Mouse (Mus musculus) intestine, embryonic 14.5 days (tissue): Measurements from ENCODE around the gene Gm20696. TPM values are rescaled to one million over a fixed set of nuclear protein-coding genes. Genes with fewer than 3 reads are reported as not detected.
A peak's percentile ranks its signal among the peaks of the same experiment; 100 is the strongest.

Experiments used
- ATAC-seq: fragments of 200-750 bp; cut with Nextera tagmentation; replicated peaks from 2 replicates; pipeline ENCODE4 v1.8.0; 2017; ENCODE audit warnings: low read depth, moderate number of reproducible peaks, moderate TSS enrichment, moderate library complexity; ENCODE audit not compliant: low FRiP score, low TSS enrichment
- DNase-seq: peaks from one replicate; pipeline ENCODE4 v3.0.0-alpha.2; 2018; ENCODE audit warnings: low spot score
- H3K27ac ChIP-seq: fragments of 300-500 bp; sonication (generic); 2 replicates; pipeline ENCODE4 v1.5.1; 2014; ENCODE audit warnings: low read depth, mild to moderate bottlenecking, control low read depth
- H3K27me3 ChIP-seq: fragments of 300-500 bp; sonication (generic); replicated peaks from 2 replicates; pipeline ENCODE4 v1.6.1; 2014; ENCODE audit warnings: low read length, control low read depth; ENCODE audit not compliant: control insufficient read depth, insufficient read depth
- H3K36me3 ChIP-seq: fragments of 300-500 bp; sonication (generic); 2 replicates; pipeline ENCODE4 v1.6.1; 2014; ENCODE audit warnings: low read length, control low read depth; ENCODE audit not compliant: control insufficient read depth, insufficient read depth
- H3K4me1 ChIP-seq: fragments of 300-500 bp; sonication (generic); replicated peaks from 2 replicates; pipeline ENCODE4 v1.6.1; 2014; ENCODE audit warnings: low read length, control low read depth, mixed read lengths; ENCODE audit not compliant: control insufficient read depth, insufficient read depth
- H3K4me2 ChIP-seq: fragments of 300-500 bp; sonication (generic); 2 replicates; pipeline ENCODE4 v1.6.1; 2014; ENCODE audit warnings: low read length
- H3K4me3 ChIP-seq: fragments of 300-500 bp; sonication (generic); 2 replicates; pipeline ENCODE4 v1.5.1; 2014; ENCODE audit warnings: low read depth, low read length, control low read depth, mixed read lengths
- H3K9ac ChIP-seq: fragments of 300-500 bp; sonication (generic); 2 replicates; pipeline ENCODE4 v1.6.1; 2014; ENCODE audit warnings: mild to moderate bottlenecking, low read length
- H3K9me3 ChIP-seq: fragments of 300-500 bp; sonication (generic); 2 replicates; pipeline ENCODE4 v1.6.1; 2016; ENCODE audit warnings: low read length, control low read depth; ENCODE audit not compliant: control insufficient read depth
- WGBS: fragments of 180-500 bp; shearing (Covaris S2); extraction: QIAGEN DNeasy Blood & Tissue Kit; methylation state at CpG from one replicate; pipeline ENCODE4 v1.1.7; 2014; 5-methylcytosine and 5-hydroxymethylcytosine counted together
- polyA plus RNA-seq: library from polyadenylated mRNA; unstranded; fragments of >200 nt; fragmentation: Nextera tagmentation; extraction: Ambion mirVana; gene quantifications from 2 replicates; pipeline ENCODE4 v1.2.1, GENCODE M21; 2014

Gene Gm20696
- polyA plus RNA-seq, 1 experiment from 2014 or later: 6.9 TPM

DNA sequence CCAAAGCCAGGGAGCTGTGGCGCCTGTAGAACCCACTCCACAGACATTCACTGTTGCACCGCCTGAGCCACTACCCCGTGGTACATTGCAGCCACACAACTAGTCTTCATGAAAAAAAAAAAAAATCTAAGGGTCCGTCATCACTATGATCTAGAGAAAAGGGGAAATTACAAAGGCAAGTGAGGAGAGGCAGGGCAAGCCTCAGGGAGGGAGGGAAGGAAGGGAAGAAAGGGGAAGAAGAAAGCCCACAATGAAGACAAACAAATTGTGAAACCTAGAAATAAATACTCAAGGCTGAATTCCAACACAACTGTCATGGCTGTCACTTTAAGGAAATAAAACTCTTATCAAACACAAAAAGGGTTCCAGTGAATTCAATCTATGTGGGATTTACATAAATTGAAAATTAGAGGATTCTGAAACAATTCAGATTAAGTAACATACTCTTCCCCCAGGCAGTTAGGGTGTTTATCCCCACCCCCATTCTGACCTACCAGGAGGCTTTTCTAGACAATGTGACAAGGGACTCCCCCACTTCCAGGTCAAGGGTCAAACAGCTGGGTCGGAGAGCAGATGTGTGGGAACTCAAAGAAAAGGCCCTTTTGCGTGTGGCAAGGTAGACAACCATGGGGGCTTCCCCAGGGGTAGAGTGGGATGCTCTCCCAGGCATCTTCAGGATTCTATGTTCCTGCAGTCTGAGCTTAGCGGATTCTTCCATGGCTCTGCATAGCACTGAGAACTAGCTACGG, 176.5 kb downstream of the Gm20696 start:
- Histone ChIP-seq H3K36me3 (no peaks in the 10 kb centered on the region), H3K9me3 (no peaks in the 10 kb centered on the region), H3K4me1 (peaks cover 42% of the 10 kb centered on the region), H3K4me3 (no peak overlapping the region), H3K4me2 (no peak overlapping the region), H3K27me3 (no peaks in the 10 kb centered on the region), H3K9ac (no peak overlapping the region), H3K27ac (no peak overlapping the region)
- 82% methylated on average over 8 of the region's 8 CpGs for WGBS
- ATAC-seq (no peak), DNase-seq (no peak)

DNA sequence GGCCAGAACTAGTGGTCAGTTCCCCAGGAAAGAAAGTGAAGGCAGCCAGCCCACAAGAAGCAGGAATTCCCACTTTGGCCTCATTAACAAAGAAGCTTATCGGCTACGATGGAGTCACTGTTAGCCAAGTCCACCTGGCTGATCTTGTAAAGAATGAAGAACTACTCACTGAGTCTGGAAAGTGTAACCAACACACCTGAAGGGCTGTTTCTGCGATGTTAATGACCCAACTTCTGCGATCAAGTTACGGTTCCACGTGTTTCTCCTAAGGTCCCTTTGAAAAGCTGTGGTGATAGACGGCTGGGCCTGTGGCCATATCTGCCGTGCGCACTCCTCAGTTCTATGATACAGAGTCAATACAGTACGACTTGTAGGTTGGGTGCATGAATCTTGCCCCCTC, 177.2 kb downstream of the Gm20696 start:
- Histone ChIP-seq H3K9me3 (no peaks in the 10 kb centered on the region), H3K4me2 (no peak overlapping the region), H3K27me3 (no peaks in the 10 kb centered on the region), H3K4me1 (peaks cover 48% of the 10 kb centered on the region), H3K9ac (no peak overlapping the region), H3K4me3 (no peak overlapping the region), H3K27ac (no peak overlapping the region), H3K36me3 (no peaks in the 10 kb centered on the region)
- ATAC-seq (no peak), DNase-seq (no peak)
- WGBS: 81% methylated on average over 10 of the region's 10 CpGs

DNA sequence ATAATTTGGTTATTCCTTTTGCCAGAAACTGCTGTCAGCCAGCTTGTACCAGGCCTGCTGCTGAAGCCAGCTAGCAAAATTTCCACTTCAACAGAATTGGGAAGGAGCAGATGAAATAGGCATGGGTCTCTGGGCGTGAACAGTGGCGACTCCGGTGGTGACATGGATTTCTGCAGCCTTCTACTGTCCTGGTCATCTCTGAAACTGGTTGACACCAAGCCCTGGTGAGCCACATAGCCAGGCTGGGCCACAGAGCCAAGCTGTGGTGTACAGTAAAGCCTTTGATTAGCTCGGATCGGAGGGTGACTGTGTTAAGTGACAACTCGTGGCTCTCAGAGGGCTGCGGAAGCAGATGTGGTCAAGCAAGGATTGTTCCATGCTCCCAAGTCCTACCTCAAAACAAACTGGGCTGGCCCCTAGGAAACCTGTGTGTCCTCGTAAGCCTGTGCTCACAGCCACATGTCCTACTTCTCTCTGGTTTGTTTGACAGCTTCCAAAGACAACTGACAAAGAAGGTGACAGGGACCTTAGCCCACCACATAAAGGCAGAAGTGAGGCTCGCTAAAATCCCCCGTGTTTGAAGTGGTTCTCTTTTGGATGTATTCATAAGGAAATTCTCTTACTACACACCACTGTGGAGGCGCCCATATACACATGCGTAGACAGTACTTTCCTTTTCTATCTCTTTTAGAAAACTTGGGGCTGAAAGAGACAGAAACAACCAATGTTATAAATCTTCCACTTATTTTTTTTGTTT, 180.5 kb downstream of the Gm20696 start:
- no peak overlapping the region for H3K9ac ChIP-seq
- no peak overlapping the region for H3K4me3 ChIP-seq
- no peaks in the 10 kb centered on the region for H3K36me3 ChIP-seq
- ATAC-seq (no peak), DNase-seq (peak; percentile 61)
- H3K9me3 ChIP-seq: no peaks in the 10 kb centered on the region
- H3K4me2 ChIP-seq: peak overlapping the region; percentile 42; the same call in 1 of the 2 replicates
- peaks cover 54% of the 10 kb centered on the region for H3K4me1 ChIP-seq
- WGBS: 70% methylated on average over 12 of the region's 12 CpGs
- H3K27me3 ChIP-seq: no peaks in the 10 kb centered on the region
- H3K27ac ChIP-seq: peak overlapping the region; percentile 94

GRCm38 (mm10) chr6:99485217-99485883, 181.2 kb downstream of the Gm20696 start:
- 0 out of 2 replicates have a peak overlapping the region, but pooled peaks have one; percentile 4 for H3K4me3 ChIP-seq
- 17% methylated on average over 20 of the region's 20 CpGs for WGBS

DNA sequence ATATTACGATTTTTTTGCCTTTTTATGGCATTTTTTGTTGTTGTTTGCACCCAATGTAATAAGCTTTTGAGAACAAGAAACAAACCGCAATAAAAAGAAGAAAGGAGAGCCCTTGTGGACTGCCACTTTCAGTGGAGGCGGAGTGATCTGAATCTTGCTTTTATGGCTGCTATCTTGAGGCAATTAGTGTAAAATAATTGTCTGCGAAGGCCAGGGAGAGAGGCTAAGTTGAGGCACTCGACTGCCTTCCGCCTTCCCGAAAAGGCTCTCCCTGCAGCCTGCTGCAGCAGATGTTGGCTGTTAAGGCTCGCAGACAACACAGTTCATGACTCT, 181.7 kb downstream of the Gm20696 start:
- peak overlapping the region; percentile 5; the same call in 1 of the 2 replicates for H3K9ac ChIP-seq
- no peaks in the 10 kb centered on the region for H3K36me3 ChIP-seq
- peak overlapping the region; percentile 4; the same call in 1 of the 2 replicates for H3K4me3 ChIP-seq
- H3K4me2 ChIP-seq: peak overlapping the region; percentile 42
- peaks cover 52% of the 10 kb centered on the region for H3K4me1 ChIP-seq
- ATAC-seq (no peak), DNase-seq (no peak)
- H3K27ac ChIP-seq: peak overlapping the region; percentile 94
- no peaks in the 10 kb centered on the region for H3K9me3 ChIP-seq
- H3K27me3 ChIP-seq: no peaks in the 10 kb centered on the region
- WGBS: 8% methylated on average over 8 of the region's 8 CpGs

More at GRCm38 (mm10) chr6:99485217-99485883, 181.2 kb downstream of the Gm20696 start:
- no peaks in the 10 kb centered on the region for H3K9me3 ChIP-seq
- peaks cover 52% of the 10 kb centered on the region for H3K4me1 ChIP-seq
- peak overlapping the region; percentile 94 for H3K27ac ChIP-seq
- no peaks in the 10 kb centered on the region for H3K36me3 ChIP-seq
- H3K27me3 ChIP-seq: no peaks in the 10 kb centered on the region
- DNase-seq (peak; percentile 82), ATAC-seq (peak; percentile 96)
- H3K9ac ChIP-seq: peak overlapping the region; percentile 5; the same call in 1 of the 2 replicates
- peak overlapping the region; percentile 42 for H3K4me2 ChIP-seq

DNA sequence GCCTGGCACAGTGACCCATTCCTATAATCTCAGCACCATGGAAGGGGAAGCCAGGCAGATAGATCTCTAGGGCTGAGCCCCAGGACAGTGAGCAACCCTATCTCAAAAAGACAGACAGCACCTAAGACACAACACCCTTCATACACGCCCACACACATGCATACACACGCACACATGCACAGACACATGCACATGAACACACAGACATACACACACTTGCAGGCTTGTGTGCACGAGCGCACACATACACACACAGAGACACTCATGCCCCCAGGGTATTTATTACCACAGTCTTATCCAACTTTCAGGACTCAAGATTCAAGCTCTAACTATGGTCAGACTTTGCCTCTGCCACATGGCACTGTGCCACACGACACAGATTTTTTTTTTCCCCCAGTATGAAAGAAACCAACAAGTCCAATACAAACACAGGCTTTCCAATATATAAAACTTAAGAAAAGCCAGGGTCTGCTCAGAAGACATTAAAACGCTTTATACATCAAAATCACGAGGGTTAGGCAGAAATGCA, 182.3 kb downstream of the Gm20696 start:
- H3K27ac ChIP-seq: peak overlapping the region; percentile 94
- WGBS: 62% methylated on average over 7 of the region's 7 CpGs
- H3K9ac ChIP-seq: no peak overlapping the region
- no peaks in the 10 kb centered on the region for H3K27me3 ChIP-seq
- DNase-seq (no peak), ATAC-seq (no peak)
- H3K4me1 ChIP-seq: peaks cover 52% of the 10 kb centered on the region
- H3K4me2 ChIP-seq: peak overlapping the region; percentile 42
- H3K36me3 ChIP-seq: no peaks in the 10 kb centered on the region
- no peaks in the 10 kb centered on the region for H3K9me3 ChIP-seq
- H3K4me3 ChIP-seq: peak overlapping the region; percentile 4; the same call in 1 of the 2 replicates

DNA sequence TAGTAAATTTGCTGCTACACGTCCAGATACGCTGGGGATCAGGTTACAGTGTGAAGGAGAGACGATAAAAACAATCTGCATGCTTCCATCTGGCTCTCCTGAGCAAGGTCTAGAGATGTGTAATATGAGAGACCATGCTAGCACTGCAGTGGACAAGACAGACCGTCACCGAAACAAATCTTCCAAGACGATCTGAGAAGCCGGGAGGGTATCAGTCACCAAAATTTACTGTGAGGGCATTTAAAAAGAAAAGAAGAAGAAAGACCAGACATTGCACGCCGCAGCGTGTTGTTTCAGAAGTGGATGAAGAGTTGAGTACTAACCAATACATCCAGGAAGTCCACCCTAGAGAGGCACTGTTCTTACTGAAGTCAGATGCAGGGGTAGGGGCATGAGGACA, 183.0 kb downstream of the Gm20696 start:
- H3K4me1 ChIP-seq: peaks cover 52% of the 10 kb centered on the region
- DNase-seq (no peak), ATAC-seq (no peak)
- peak overlapping the region; percentile 64 for H3K27ac ChIP-seq
- H3K4me2 ChIP-seq: no peak overlapping the region
- H3K27me3 ChIP-seq: no peaks in the 10 kb centered on the region
- H3K9me3 ChIP-seq: no peaks in the 10 kb centered on the region
- no peaks in the 10 kb centered on the region for H3K36me3 ChIP-seq
- WGBS: 33% methylated on average over 10 of the region's 10 CpGs
- H3K4me3 ChIP-seq: no peak overlapping the region
- H3K9ac ChIP-seq: no peak overlapping the region

DNA sequence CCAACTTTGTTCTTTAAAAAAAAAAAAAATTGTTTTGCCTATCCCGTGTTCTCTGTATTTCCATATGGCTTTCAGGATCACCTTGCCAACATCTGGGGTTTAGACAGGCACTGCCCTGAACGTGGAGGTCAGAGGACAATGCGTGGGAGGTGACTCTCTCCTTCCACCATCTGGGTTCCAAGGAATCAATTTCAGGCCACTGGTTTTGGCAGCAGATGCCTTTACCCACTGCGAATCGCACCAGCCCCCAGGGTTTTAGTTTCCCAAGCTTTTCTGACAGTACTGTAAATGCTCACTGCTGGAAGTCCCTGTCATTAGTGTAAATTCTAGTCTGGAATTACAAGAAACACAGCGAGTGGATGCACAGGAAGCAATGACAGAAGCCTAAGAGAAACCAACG, 185.0 kb downstream of the Gm20696 start:
- WGBS: 41% methylated on average over 7 of the region's 7 CpGs
- no peak for DNase-seq

More for the DNA sequence above, 185.0 kb downstream of the Gm20696 start:
- Histone ChIP-seq H3K4me1 (peaks cover 40% of the 10 kb centered on the region), H3K27me3 (no peaks in the 10 kb centered on the region), H3K36me3 (no peaks in the 10 kb centered on the region), H3K4me3 (no peak overlapping the region), H3K9ac (no peak overlapping the region), H3K4me2 (no peak overlapping the region), H3K27ac (no peak overlapping the region; the same call in 1 of the 2 replicates), H3K9me3 (no peaks in the 10 kb centered on the region)
- ATAC-seq: no peak
